Mouse (Mus musculus) subcutaneous adipose tissue, adult 2 months (tissue): ENCODE results near the gene Impdh1. TPM values are rescaled to one million over a fixed set of nuclear protein-coding genes. Genes with fewer than 3 reads are reported as not detected.

Source experiments
- polyA plus RNA-seq: library from polyadenylated mRNA; depleted of rRNA; stranded (reverse); fragments of >200 nt; gene quantifications from 2 replicates; pipeline ENCODE4 v1.2.3, GENCODE M21; 2012; ENCODE audit warnings: low replicate concordance; rRNA removed

Impdh1 gene
- polyA plus RNA-seq, result 59.3 and 87.4 TPM in 2 replicates

GRCm38 (mm10) chr6:29215881-29216501 is at the start of gene Impdh1:
Impdh1 (minus strand) TSS chr6:29216364.

GRCm38 (mm10) chr6:29178888-29179658 is 37.1 kb downstream of the Impdh1 start, which contains the start of gene Prrt4:
Prrt4 (minus strand) TSS chr6:29179584.

GRCm38 (mm10) chr6:29164314-29165244 is 51.6 kb downstream of the Impdh1 start, which contains the start of gene Rbm28:
Rbm28 (minus strand) TSS chr6:29165006.

Other genes starting within 250 kb of the Impdh1 start
- 107 and 1,308 TPM in 2 replicates for gene Lep, start 156.1 kb downstream of the Impdh1 start, polyA plus RNA-seq
- gene Rbm28, start 51.4 kb downstream of the Impdh1 start, polyA plus RNA-seq, result 11.8 and 16.9 TPM in 2 replicates
- gene Prrt4, start 36.8 kb downstream of the Impdh1 start, polyA plus RNA-seq, result 2.1 and 3.6 TPM in 2 replicates
- 25.1 and 26.1 TPM in 2 replicates for gene Hilpda, start 56.1 kb upstream of the Impdh1 start, polyA plus RNA-seq
- 1.6 and 1.7 TPM in 2 replicates for gene Fam71f2, start 63.2 kb upstream of the Impdh1 start, polyA plus RNA-seq
- not detected in 2 replicates for gene Fam71f1, start 102.8 kb upstream of the Impdh1 start, polyA plus RNA-seq
- 125 and 141 TPM in 2 replicates for gene Calu, start 131.7 kb upstream of the Impdh1 start, polyA plus RNA-seq
- 2.0 TPM in 1 of 2 replicates, not detected in the other for gene Opn1sw, start 172.1 kb upstream of the Impdh1 start, polyA plus RNA-seq
- 1.2 and 19.6 TPM in 2 replicates for gene Ccdc136, start 179.9 kb upstream of the Impdh1 start, polyA plus RNA-seq
- 5.5 and 55.5 TPM in 2 replicates for gene Flnc, start 216.9 kb upstream of the Impdh1 start, polyA plus RNA-seq